Mouse (Mus musculus) myocyte (in vitro differentiated cells): Measurements from ENCODE around the gene Il1rl1. TPM values are rescaled to one million over a fixed set of nuclear protein-coding genes. Genes with fewer than 3 reads are reported as not detected.

Experiments used
- H3K27me3 ChIP-seq: one replicate; pipeline ENCODE4 v1.6.1; 2011; ENCODE audit not compliant: control insufficient read depth, insufficient read depth, insufficient read length
- H3K36me3 ChIP-seq: one replicate; pipeline ENCODE4 v1.6.1; 2011; ENCODE audit not compliant: control insufficient read depth, insufficient read depth
- H3K4me2 ChIP-seq: one replicate; pipeline ENCODE4 v1.6.1; 2011; ENCODE audit warnings: low read depth, control low read depth
- H3K4me3 ChIP-seq: one replicate; pipeline ENCODE4 v1.5.1; 2011; ENCODE audit warnings: mild to moderate bottlenecking, control low read depth, moderate library complexity
- H3K79me2 ChIP-seq: one replicate; pipeline ENCODE4 v1.6.1; 2011; ENCODE audit not compliant: control insufficient read depth, insufficient read depth
- H3ac ChIP-seq: one replicate; pipeline ENCODE4 v1.6.1; 2011; ENCODE audit not compliant: control insufficient read depth, insufficient read length
- CEBPB ChIP-seq: IDR thresholded peaks from 2 replicates; pipeline ENCODE4 v1.6.1; 2011; ENCODE audit warnings: mild to moderate bottlenecking, moderate library complexity; ENCODE audit not compliant: poor library complexity, insufficient read depth, severe bottlenecking
- E2F4 ChIP-seq: IDR thresholded peaks from one replicate; pipeline ENCODE4 v1.6.1; 2011; ENCODE audit warnings: mild to moderate bottlenecking, control low read depth, moderate library complexity; ENCODE audit not compliant: insufficient read depth
- MAX ChIP-seq: IDR thresholded peaks from one replicate; pipeline ENCODE4 v1.6.1; 2011; ENCODE audit warnings: low read depth, mild to moderate bottlenecking, control low read depth
- MYOD1 ChIP-seq, 3 experiments: IDR thresholded peaks; one replicate each; pipeline ENCODE4 v1.6.1; 2011; ENCODE audit warnings: control low read depth in 2 of 3, low read depth in 2 of 3, mild to moderate bottlenecking in 2 of 3, moderate library complexity in 1 of 3; ENCODE audit not compliant: insufficient read length in 2 of 3, control insufficient read depth in 1 of 3
- MYOG ChIP-seq, 3 experiments: IDR thresholded peaks; one replicate each; pipeline ENCODE4 v1.6.1; 2011; ENCODE audit warnings: control low read depth in 2 of 3, low read depth in 2 of 3, mild to moderate bottlenecking in 2 of 3; ENCODE audit not compliant: insufficient read length in 2 of 3, control insufficient read depth in 1 of 3, insufficient read depth in 1 of 3
- POLR2A ChIP-seq: IDR thresholded peaks from one replicate; pipeline ENCODE4 v1.6.1; 2011; ENCODE audit warnings: low read depth, mild to moderate bottlenecking, control low read depth, moderate library complexity; ENCODE audit not compliant: insufficient read length
- POLR2AphosphoS2 ChIP-seq: IDR thresholded peaks from one replicate; pipeline ENCODE4 v1.6.1; 2011; ENCODE audit warnings: low read depth, control low read depth; ENCODE audit not compliant: insufficient read length
- REST ChIP-seq: IDR thresholded peaks from one replicate; pipeline ENCODE4 v1.6.1; 2011; ENCODE audit warnings: mild to moderate bottlenecking, control low read depth, moderate library complexity; ENCODE audit not compliant: insufficient read depth, insufficient read length
- SRF ChIP-seq: IDR thresholded peaks from one replicate; pipeline ENCODE4 v1.6.1; 2011; ENCODE audit warnings: low read depth; ENCODE audit not compliant: control insufficient read depth, insufficient read length
- TCF12 ChIP-seq: IDR thresholded peaks from one replicate; pipeline ENCODE4 v1.6.1; 2011; ENCODE audit warnings: mild to moderate bottlenecking, control low read depth; ENCODE audit not compliant: poor library complexity, insufficient read depth, severe bottlenecking
- TCF3 ChIP-seq: IDR thresholded peaks from one replicate; pipeline ENCODE4 v1.6.1; 2011; ENCODE audit warnings: low read depth, control low read depth; ENCODE audit not compliant: insufficient read length
- USF1 ChIP-seq: IDR thresholded peaks from one replicate; pipeline ENCODE4 v1.6.1; 2011; ENCODE audit warnings: low read depth, mild to moderate bottlenecking, control low read depth, moderate library complexity
- polyA plus RNA-seq: library from polyadenylated mRNA; unstranded; fragments of >200 nt; fragmentation: generic; extraction: Trizol; gene quantifications from one replicate; pipeline ENCODE4 v1.2.1, GENCODE M21; 2012; ENCODE audit warnings: missing spikeins

Gene Il1rl1
- polyA plus RNA-seq, 1 experiment = 0.10 TPM

- Histone ChIP-seq H3K27me3 (no peaks in the 10 kb centered on the region), H3K4me3 (no peak within 1 kb of the TSS)
Observed at GRCm38 (mm10) chr1:40465477-40466430, 36.4 kb downstream of the Il1rl1 start, which contains the start of gene Il18r1. Gene Il18r1 (plus strand): TSS chr1:40465552.

GRCm38 (mm10) chr1:40467306-40467705 lies 37.9 kb downstream of the Il1rl1 start:
- Histone ChIP-seq H3ac (no peak overlapping the region), H3K4me3 (no peak overlapping the region), H3K27me3 (no peaks in the 10 kb centered on the region), H3K79me2 (no peaks in the 10 kb centered on the region), H3K36me3 (no peaks in the 10 kb centered on the region), H3K4me2 (no peak overlapping the region)
- TF ChIP-seq POLR2AphosphoS2 = no peak
- TF ChIP-seq TCF3 = no peak
- no peak for TF ChIP-seq MYOD1 (IDR thresholded peaks at IDR 0.05; ENCODE audit: control insufficient read depth in 1 of 3, insufficient read length in 2 of 3, low read depth in 2 of 3)
- TF ChIP-seq MAX = no peak
- no peak for TF ChIP-seq E2F4
- TF ChIP-seq SRF = no peak
- no peak for TF ChIP-seq MYOG (IDR thresholded peaks at IDR 0.05; ENCODE audit: control insufficient read depth in 1 of 3, insufficient read depth in 1 of 3, insufficient read length in 2 of 3, low read depth in 2 of 3)
- TF ChIP-seq TCF12 = no peak
- TF ChIP-seq REST = no peak
- no peak for TF ChIP-seq CEBPB
- TF ChIP-seq USF1 = no peak
- no peak for TF ChIP-seq POLR2A

More at GRCm38 (mm10) chr1:40465477-40466430, 36.4 kb downstream of the Il1rl1 start, which contains the start of gene Il18r1:
- TF ChIP-seq MYOD1 (IDR thresholded peaks at IDR 0.05; ENCODE audit: control insufficient read depth in 1 of 3, insufficient read length in 2 of 3, low read depth in 2 of 3) = no peak
- no peak for TF ChIP-seq MAX
- no peak for TF ChIP-seq POLR2AphosphoS2
- no peak for TF ChIP-seq REST
- TF ChIP-seq MYOG (IDR thresholded peaks at IDR 0.05; ENCODE audit: control insufficient read depth in 1 of 3, insufficient read depth in 1 of 3, insufficient read length in 2 of 3, low read depth in 2 of 3) = no peak
- no peak for TF ChIP-seq POLR2A
- no peak for TF ChIP-seq USF1
- TF ChIP-seq E2F4 = no peak
- no peak for TF ChIP-seq TCF3
- Histone ChIP-seq H3K36me3 (no peaks in the 10 kb centered on the region), H3ac (no peak within 1 kb of the TSS), H3K4me2 (no peak within 1 kb of the TSS), H3K79me2 (no peaks in the 10 kb centered on the region)

- no peaks in the 10 kb centered on the region for H3K27me3 ChIP-seq
- H3K79me2 ChIP-seq = no peaks in the 10 kb centered on the region
- no peak overlapping the region for H3K4me2 ChIP-seq
- no peaks in the 10 kb centered on the region for H3K36me3 ChIP-seq
- TF ChIP-seq MYOG (IDR thresholded peaks at IDR 0.05; ENCODE audit: control insufficient read depth in 1 of 3, insufficient read depth in 1 of 3, insufficient read length in 2 of 3, low read depth in 2 of 3) = no peak
- TF ChIP-seq CEBPB = no peak
- no peak for TF ChIP-seq POLR2A
- no peak for TF ChIP-seq E2F4
- TF ChIP-seq POLR2AphosphoS2 = no peak
- H3K4me3 ChIP-seq = no peak overlapping the region
- H3ac ChIP-seq = no peak overlapping the region
Observed at GRCm38 (mm10) chr1:40468805-40469204, 39.4 kb downstream of the Il1rl1 start.

GRCm38 (mm10) chr1:40469900-40470299 lies 40.5 kb downstream of the Il1rl1 start:
- H3K4me2 ChIP-seq = no peak overlapping the region
- no peak for TF ChIP-seq POLR2AphosphoS2
- no peak for TF ChIP-seq POLR2A
- no peak for TF ChIP-seq MAX
- no peak for TF ChIP-seq MYOD1 (IDR thresholded peaks at IDR 0.05; ENCODE audit: control insufficient read depth in 1 of 3, insufficient read length in 2 of 3, low read depth in 2 of 3)
- no peak for TF ChIP-seq TCF12
- no peak for TF ChIP-seq TCF3
- no peak for TF ChIP-seq REST
- no peak for TF ChIP-seq SRF
- no peak for TF ChIP-seq E2F4
- no peak for TF ChIP-seq CEBPB
- H3K4me3 ChIP-seq = no peak overlapping the region
- no peaks in the 10 kb centered on the region for H3K36me3 ChIP-seq
- H3ac ChIP-seq = no peak overlapping the region
- H3K27me3 ChIP-seq = no peaks in the 10 kb centered on the region
- no peaks in the 10 kb centered on the region for H3K79me2 ChIP-seq

GRCm38 (mm10) chr1:40472401-40472800 lies 43.0 kb downstream of the Il1rl1 start:
- Histone ChIP-seq H3K4me2 (no peak overlapping the region), H3K79me2 (no peaks in the 10 kb centered on the region), H3ac (no peak overlapping the region), H3K27me3 (no peaks in the 10 kb centered on the region), H3K4me3 (no peak overlapping the region), H3K36me3 (no peaks in the 10 kb centered on the region)
- TF ChIP-seq POLR2A (no peak), REST (no peak), MYOG (IDR thresholded peaks at IDR 0.05; ENCODE audit: control insufficient read depth in 1 of 3, insufficient read depth in 1 of 3, insufficient read length in 2 of 3, low read depth in 2 of 3) (no peak), POLR2AphosphoS2 (no peak), MAX (no peak), USF1 (no peak), TCF12 (no peak)
